Mouse (Mus musculus) G1E (cell line): ENCODE measurements around the gene Vps53. TPM values are rescaled to one million over a fixed set of nuclear protein-coding genes. Genes with fewer than 3 reads are reported as not detected.
"Not testable (repeated sequence)": the region's sequence is repeated elsewhere in the genome, so short reads cannot be mapped to it uniquely, and the experiment has no call there.

Source experiments
- ATAC-seq: 2 replicates; pipeline ENCODE4 v1.8.0; 2016; ENCODE audit warnings: mild to moderate bottlenecking; ENCODE audit not compliant: insufficient number of reproducible peaks, poor library complexity, low FRiP score, severe bottlenecking; ENCODE audit errors: extremely low read depth
- DNase-seq: peaks from one replicate; pipeline ENCODE4 v3.0.0; 2012; ENCODE audit warnings: low spot score
- H3K27me3 ChIP-seq: 2 replicates; pipeline ENCODE4 v1.6.1; 2012; ENCODE audit warnings: mild to moderate bottlenecking, low read length, inconsistent platforms; ENCODE audit not compliant: insufficient read depth
- H3K36me3 ChIP-seq: replicated peaks from 2 replicates; pipeline ENCODE3; 2012; ENCODE audit warnings: mild to moderate bottlenecking, inconsistent platforms
- H3K4me1 ChIP-seq: 2 replicates; pipeline ENCODE4 v1.6.1; 2012; ENCODE audit warnings: low read depth, low read length, inconsistent platforms, mixed read lengths; ENCODE audit not compliant: insufficient read depth
- H3K4me3 ChIP-seq: 2 replicates; pipeline ENCODE4 v1.5.1; 2012; ENCODE audit warnings: low read depth, mild to moderate bottlenecking, inconsistent platforms, low read length, moderate library complexity, mixed read lengths
- H3K9me3 ChIP-seq: replicated peaks from 2 replicates; pipeline ENCODE4 v1.6.1; 2012; ENCODE audit warnings: inconsistent platforms
- CTCF ChIP-seq: IDR thresholded peaks from 2 replicates; pipeline ENCODE4 v1.5.1; 2012; ENCODE audit warnings: low read depth, low read length, inconsistent platforms, mixed read lengths
- GATA1 ChIP-seq: IDR thresholded peaks from 2 replicates; pipeline ENCODE4 v1.6.1; 2012; ENCODE audit warnings: borderline replicate concordance, low read length, inconsistent platforms, mixed read lengths
- GATA2 ChIP-seq: IDR thresholded peaks from 2 replicates; pipeline ENCODE4 v1.6.1; 2012; ENCODE audit warnings: low read depth, low read length, inconsistent platforms, borderline replicate concordance
- POLR2AphosphoS5 ChIP-seq: IDR thresholded peaks from 2 replicates; pipeline ENCODE4 v1.6.1; 2012; ENCODE audit warnings: low read depth, low read length, inconsistent platforms; ENCODE audit not compliant: insufficient replicate concordance
- TAL1 ChIP-seq: conservative IDR thresholded peaks from 2 replicates; pipeline ENCODE4 v1.6.1; 2012; ENCODE audit warnings: low read depth, low read length, inconsistent platforms, mixed read lengths
- polyA plus RNA-seq: library from polyadenylated mRNA; stranded (reverse); fragments of >175 nt; gene quantifications from 2 replicates; pipeline ENCODE4 v1.2.3, GENCODE M21; 2012
- total RNA-seq, 2 experiments: library from RNA; stranded (forward) in 1 of 2; stranded (reverse) in 1 of 2; fragments of 200-1000 nt in 1 of 2; fragments of >200 nt in 1 of 2; fragmentation: Nextera tagmentation in 1 of 2; gene quantifications; 2 replicates each; pipeline ENCODE4 v1.2.3; 2014 to 2017

Gene Vps53
- total and polyA plus RNA-seq, 3 experiments = 26.1 to 39.3 (median 35.5) TPM

DNA sequence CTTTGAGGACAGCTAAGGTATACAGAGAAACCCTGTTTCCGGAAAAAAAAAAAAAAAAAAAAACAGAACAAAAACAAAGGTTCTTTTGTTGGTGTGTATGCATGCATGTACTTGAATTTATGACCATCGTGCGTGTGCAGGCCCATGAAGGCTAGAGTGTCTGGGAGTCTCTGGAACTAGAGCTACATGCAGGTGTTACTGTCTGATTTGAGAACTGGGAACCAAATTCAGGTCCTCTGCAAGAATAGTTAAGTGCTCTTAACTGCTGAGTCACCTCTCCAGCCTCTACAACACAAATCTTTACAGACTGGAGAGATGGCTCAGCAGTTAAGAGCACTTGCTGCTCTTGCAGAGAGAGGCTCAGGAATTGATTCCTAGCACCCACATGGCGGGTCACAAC, 163.6 kb downstream of the Vps53 start:
- Histone ChIP-seq H3K36me3 (no peaks in the 10 kb centered on the region), H3K9me3 (no peaks in the 10 kb centered on the region), H3K27me3 (peaks cover 6% of the 10 kb centered on the region; the same call in 1 of the 2 replicates), H3K4me3 (no peak overlapping the region), H3K4me1 (no peaks in the 10 kb centered on the region)
- no peak for ATAC-seq
- no peak for DNase-seq
- TF ChIP-seq TAL1 = no peak
- no peak for TF ChIP-seq GATA1

DNA sequence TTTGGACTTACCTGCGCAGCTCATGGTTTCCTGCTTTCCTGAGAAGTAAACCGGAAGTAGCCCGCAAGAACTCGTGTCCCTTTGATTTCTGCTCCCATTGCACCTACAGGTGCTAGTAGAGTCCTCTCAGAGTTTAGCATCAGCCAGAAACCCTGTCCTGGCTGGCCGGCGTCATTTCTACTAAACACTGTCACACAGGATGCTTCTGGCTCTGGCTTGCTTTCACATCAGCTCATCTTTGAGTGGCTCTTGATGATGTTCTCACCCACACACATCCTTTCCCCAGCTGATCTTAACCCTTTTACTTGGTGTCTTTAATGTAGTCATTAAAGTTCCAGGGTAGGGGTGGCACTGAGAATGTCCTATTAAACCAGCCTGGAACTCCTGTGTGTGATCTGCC, 164.2 kb downstream of the Vps53 start:
- Histone ChIP-seq H3K4me1 (no peaks in the 10 kb centered on the region), H3K36me3 (no peaks in the 10 kb centered on the region), H3K4me3 (no peak overlapping the region), H3K27me3 (peaks cover 3% of the 10 kb centered on the region; the same call in 1 of the 2 replicates), H3K9me3 (no peaks in the 10 kb centered on the region)
- DNase-seq (no peak), ATAC-seq (no peak)
- TF ChIP-seq GATA1 (no peak), TAL1 (no peak), POLR2AphosphoS5 (no peak), CTCF (no peak), GATA2 (no peak)

DNA sequence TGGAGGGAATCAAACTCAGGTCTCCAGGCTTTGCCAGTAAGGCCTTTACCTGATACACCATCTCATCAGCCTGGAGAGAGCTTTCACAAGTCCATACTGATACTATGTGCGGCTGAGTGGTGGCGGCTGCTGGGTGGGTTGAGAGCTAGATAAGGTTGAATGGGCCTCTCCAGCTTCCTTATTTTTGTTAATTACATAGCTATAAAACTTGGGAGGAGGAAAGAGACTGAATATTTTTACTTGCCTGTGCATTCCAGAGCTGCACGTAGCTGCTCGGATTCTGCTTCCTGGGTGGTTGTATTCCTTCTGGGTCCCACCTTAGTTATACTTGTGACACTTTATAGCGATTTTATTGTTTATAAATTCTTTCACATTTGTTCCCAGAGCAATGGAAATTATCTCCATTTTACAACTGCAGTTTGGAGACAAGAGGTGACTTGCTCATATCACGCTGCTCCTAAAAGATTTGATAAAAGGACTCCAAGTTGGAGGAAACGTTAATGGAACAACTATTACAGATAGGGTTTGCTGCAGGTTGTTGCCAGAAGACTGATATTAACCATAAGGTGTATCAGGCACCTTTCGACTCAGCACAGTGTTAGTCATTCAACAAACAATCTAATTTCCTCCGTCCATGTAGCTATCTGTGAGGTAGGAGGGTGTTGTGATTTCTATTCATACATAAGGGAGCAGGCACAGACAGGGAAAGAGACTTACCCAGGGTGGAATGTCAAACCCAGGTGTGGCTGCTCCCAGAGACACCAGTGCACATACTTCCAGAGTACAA, 168.4 kb downstream of the Vps53 start:
- TF ChIP-seq CTCF (no peak), GATA1 (no peak), GATA2 (no peak), TAL1 (no peak), POLR2AphosphoS5 (no peak)
- peaks cover 11% of the 10 kb centered on the region for H3K27me3 ChIP-seq
- no peak overlapping the region for H3K4me3 ChIP-seq
- no peak for ATAC-seq
- no peaks in the 10 kb centered on the region for H3K4me1 ChIP-seq
- H3K9me3 ChIP-seq = no peaks in the 10 kb centered on the region
- no peak for DNase-seq
- H3K36me3 ChIP-seq = no peaks in the 10 kb centered on the region

DNA sequence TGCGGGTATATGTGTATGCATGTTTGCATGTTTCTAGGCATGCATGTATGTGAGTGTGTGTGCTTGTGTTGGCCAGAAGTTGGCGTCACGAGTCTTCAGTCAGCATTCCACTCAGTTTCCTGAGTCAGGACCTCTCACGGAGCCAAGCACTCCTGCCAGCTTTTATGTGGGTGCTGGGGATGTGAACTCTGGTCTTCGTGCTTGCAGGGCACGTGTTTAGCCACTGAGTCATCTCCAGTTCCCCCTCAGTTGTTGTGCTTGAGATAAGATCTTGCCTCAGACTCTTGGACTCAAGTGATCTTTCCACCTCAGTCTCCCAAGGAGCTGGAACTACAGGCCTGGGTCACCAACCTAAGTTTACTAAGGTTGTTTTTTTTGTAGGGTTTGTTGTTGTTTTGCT, 170.3 kb downstream of the Vps53 start:
- H3K9me3 ChIP-seq = no peaks in the 10 kb centered on the region
- H3K4me3 ChIP-seq = no peak overlapping the region
- TF ChIP-seq CTCF (no peak), POLR2AphosphoS5 (no peak), TAL1 (no peak), GATA2 (no peak)
- no peaks in the 10 kb centered on the region for H3K4me1 ChIP-seq
- H3K27me3 ChIP-seq = peaks cover 11% of the 10 kb centered on the region
- H3K36me3 ChIP-seq = no peaks in the 10 kb centered on the region
- ATAC-seq = no peak
- no peak for DNase-seq

DNA sequence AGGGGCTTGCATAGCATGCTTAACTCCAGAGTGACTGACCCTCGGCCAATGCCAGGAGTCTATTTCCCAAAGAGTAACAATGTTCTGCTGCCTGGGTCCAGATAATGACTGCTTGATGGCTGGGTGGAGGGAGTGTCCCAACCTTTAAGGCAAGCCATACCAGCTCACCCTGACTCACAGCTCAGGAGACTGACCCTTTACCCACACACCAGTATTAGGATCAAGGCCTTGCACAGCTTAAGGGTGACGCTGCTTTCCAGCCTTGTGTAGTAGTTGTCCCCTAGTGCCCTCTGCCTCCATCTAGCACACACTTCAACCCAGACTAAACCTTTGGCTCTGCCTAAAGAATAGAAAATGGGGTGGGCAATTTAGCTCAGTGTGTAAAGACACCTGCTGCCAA, 171.3 kb downstream of the Vps53 start:
- ATAC-seq = no peak
- Histone ChIP-seq H3K36me3 (no peaks in the 10 kb centered on the region), H3K27me3 (peaks cover 12% of the 10 kb centered on the region), H3K4me3 (no peak overlapping the region), H3K4me1 (no peaks in the 10 kb centered on the region), H3K9me3 (no peaks in the 10 kb centered on the region)
- no peak for DNase-seq
- TF ChIP-seq POLR2AphosphoS5 (no peak), TAL1 (no peak), GATA2 (no peak), GATA1 (no peak), CTCF (no peak)

DNA sequence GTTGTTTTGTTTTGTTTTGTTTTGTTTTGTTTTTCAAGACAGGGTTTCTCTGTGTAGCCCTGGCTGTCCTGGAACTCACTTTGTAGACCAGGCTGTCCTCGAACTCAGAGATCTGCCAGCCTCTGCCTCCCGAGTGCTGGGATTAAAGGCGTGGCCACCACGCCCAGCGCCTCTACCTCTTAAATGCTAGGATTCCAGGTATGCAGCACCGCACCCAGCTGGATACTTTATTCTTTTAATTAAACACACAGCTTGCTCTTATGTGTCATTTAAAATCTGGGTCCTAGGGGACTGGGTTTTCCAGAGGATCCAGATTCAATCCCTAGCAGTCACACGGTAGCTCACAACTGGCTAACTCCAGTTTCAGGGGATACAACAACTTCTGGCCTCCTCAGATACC, 175.2 kb downstream of the Vps53 start:
- not testable (repeated sequence) for DNase-seq, ATAC-seq, H3K4me3 ChIP-seq, H3K9me3 ChIP-seq, H3K4me1 ChIP-seq, H3K36me3 ChIP-seq
- peaks cover 30% of the 10 kb centered on the region for H3K27me3 ChIP-seq
